Comparison of ENCODE assay signal across 8 mouse cellular contexts in genomic region chr16:39984205-39984634, GRCm38 (mm10). TPM values are rescaled to one million over a fixed set of nuclear protein-coding genes. Genes with fewer than 3 reads are reported as not detected.
DNase-seq lines count a peak whose midpoint lies in the region; ATAC-seq and TF ChIP-seq lines count a peak whose summit lies in the region.

Lsamp (plus strand) TSS chr16:39984361.

- no peaks in the 10 kb centered on the region for H3K27me3 ChIP-seq in forebrain, embryonic 16.5 days (replicated peaks; ENCODE audit: control insufficient read depth, insufficient read depth, low read length)

- no peaks in the 10 kb centered on the region for H3K9me3 ChIP-seq in forebrain, embryonic 16.5 days (ENCODE audit: control insufficient read depth, low read length)

- peak; percentile 90 for TF ChIP-seq CTCF in left cerebral cortex, adult 2 months (IDR thresholded peaks at IDR 0.05)

- intact Hi-C loops in left cerebral cortex, adult 2 months (cut with DNase I): loop anchor here (2.0 to 5.0 kb wide), 4 partner anchors 667 to 1263 kb away; no protein-coding TSS in a partner anchor

- no peaks in the 10 kb centered on the region; the same call in 1 of the 2 replicates for H3K4me1 ChIP-seq in forebrain, embryonic 16.5 days (replicated peaks; ENCODE audit: control insufficient read depth, insufficient read depth, low read length)

- H3K9ac ChIP-seq in forebrain, embryonic 16.5 days (replicated peaks; ENCODE audit: low read depth, low read length): peak within 1 kb of the TSS; percentile 76

- no peaks in the 10 kb centered on the region for H3K36me3 ChIP-seq in forebrain, embryonic 16.5 days (ENCODE audit: control insufficient read depth, insufficient read depth)

- ATAC-seq in forebrain, embryonic 16.5 days: peak; percentile 98

- peak within 1 kb of the TSS; percentile 76 for H3K27ac ChIP-seq in forebrain, embryonic 16.5 days (ENCODE audit: low read length)
- peak within 1 kb of the TSS; percentile 94 for H3K27ac ChIP-seq in left cerebral cortex, adult 2 months

- under 1% methylated on average over 24 of the region's 24 CpGs for WGBS in forebrain, embryonic 16.5 days

- peak within 1 kb of the TSS; percentile 55 for H3K4me3 ChIP-seq in forebrain, embryonic 16.5 days (replicated peaks; ENCODE audit: low read length)
- H3K4me3 ChIP-seq in left cerebral cortex, adult 2 months: peak within 1 kb of the TSS; percentile 57

- DNase-seq in Muller cell, postnatal 12 days (ENCODE audit: inconsistent ontology term): peak; percentile 80
- DNase-seq in cerebellum, adult 11-12 months: peak; percentile 89
- peak; percentile 44 for DNase-seq in hindlimb bud, embryonic 11.5 days (ENCODE audit: extremely low spot score, low read depth, low spot score)
- DNase-seq in left cerebral cortex, adult 2 months (ENCODE audit: extremely low spot score in 1 of 2, low spot score in 2 of 2): peak; percentile 89 to 92
- peak; percentile 15 for DNase-seq in lung, postnatal 36 days
- peak; percentile 87 for DNase-seq in right cerebral cortex, postnatal 25 days
- no peak for DNase-seq in c-Kit-positive CD71-positive TER-119-positive erythroid progenitor cells, embryonic 14.5 days (ENCODE audit: low spot score)

- peak within 1 kb of the TSS; percentile 71 for H3K4me2 ChIP-seq in forebrain, embryonic 16.5 days (ENCODE audit: low read length)

RNA-seq across cellular contexts. Expression of gene Lsamp, which starts in this region (rescaled TPM):
- polyA plus RNA-seq in forebrain, embryonic 16.5 days (2015; fragmentation: Nextera tagmentation; extraction: Ambion mirVana): 45.5 and 68.1 TPM in 2 replicates
- 100 to 1,000 TPM; 245 to 265 TPM for total RNA-seq in left cerebral cortex, adult 2 months (2021)
